Mouse (Mus musculus) cortical plate, adult 2 months (tissue): ENCODE measurements at regions not wholly inside any gene's neighbourhood (a gene's known extent, or its start where the extent isn't known, plus 50 kb on each side); places are given as distances from the start of the nearest gene placed in this dataset.

Experiments used
- CTCF ChIP-seq: fragments of 200-500 bp; IDR thresholded peaks from 2 replicates; pipeline ENCODE4 v1.5.1; 2011; ENCODE audit warnings: mild to moderate bottlenecking, control low read depth, low read length; ENCODE audit not compliant: insufficient read depth; ENCODE audit errors: extremely low read depth
- POLR2A ChIP-seq: fragments of 200-500 bp; IDR thresholded peaks from 2 replicates; pipeline ENCODE4 v1.6.1; 2011; ENCODE audit warnings: mild to moderate bottlenecking, low read length, control low read depth; ENCODE audit not compliant: insufficient read depth; ENCODE audit errors: extremely low read depth

DNA sequence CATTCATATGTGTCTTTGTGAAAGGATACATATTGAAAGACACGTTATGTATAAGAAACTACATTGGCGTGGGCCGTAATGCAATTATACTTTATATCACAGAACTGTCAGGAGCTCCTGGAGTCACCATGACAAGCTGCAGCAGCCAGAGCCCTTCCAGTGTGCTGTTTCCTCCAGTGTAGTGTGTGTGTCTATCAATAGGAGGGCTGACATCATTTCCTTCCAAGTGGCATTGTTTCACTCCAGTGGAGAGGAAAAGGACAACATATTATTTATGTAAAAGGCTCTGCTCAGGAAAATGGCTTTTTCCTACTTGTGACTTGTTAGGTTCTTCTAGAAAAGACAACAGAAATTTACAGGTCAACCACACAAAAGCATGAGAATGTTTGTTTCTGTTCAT is 172.5 kb downstream of the Ankrd50 start:
- no peak for TF ChIP-seq CTCF
- TF ChIP-seq POLR2A = no peak
